Mouse (Mus musculus) liver, embryonic 13.5 days (tissue): ENCODE results near the gene Tut7. TPM values are rescaled to one million over a fixed set of nuclear protein-coding genes. Genes with fewer than 3 reads are reported as not detected.
A peak's percentile ranks its signal among the peaks of the same experiment; 100 is the strongest.
"Not testable (repeated sequence)": the region's sequence is repeated elsewhere in the genome, so short reads cannot be mapped to it uniquely, and the experiment has no call there.

Experiments
- ATAC-seq: fragments of 200-750 bp; cut with Nextera tagmentation; 2 replicates; pipeline ENCODE4 v1.8.0; 2017; ENCODE audit warnings: low read depth, mild to moderate bottlenecking, moderate number of reproducible peaks, moderate library complexity
- DNase-seq: peaks from one replicate; pipeline ENCODE4 v3.0.0; 2022
- H3K27ac ChIP-seq: fragments of 300-500 bp; sonication (generic); 2 replicates; pipeline ENCODE4 v1.5.1; 2015; ENCODE audit warnings: moderate library complexity, mild to moderate bottlenecking, inconsistent platforms
- H3K27me3 ChIP-seq: fragments of 300-500 bp; sonication (generic); 2 replicates; pipeline ENCODE4 v1.6.1; 2015; ENCODE audit warnings: mild to moderate bottlenecking, inconsistent platforms
- H3K36me3 ChIP-seq: fragments of 300-500 bp; sonication (generic); 2 replicates; pipeline ENCODE4 v1.6.1; 2015; ENCODE audit warnings: mild to moderate bottlenecking, inconsistent platforms
- H3K4me1 ChIP-seq: fragments of 300-500 bp; sonication (generic); replicated peaks from 2 replicates; pipeline ENCODE4 v1.6.1; 2015; ENCODE audit warnings: inconsistent platforms
- H3K4me2 ChIP-seq: fragments of 300-500 bp; sonication (generic); 2 replicates; pipeline ENCODE4 v1.6.1; 2015; ENCODE audit warnings: inconsistent platforms, mild to moderate bottlenecking, moderate library complexity
- H3K4me3 ChIP-seq: fragments of 300-500 bp; sonication (generic); replicated peaks from 2 replicates; pipeline ENCODE4 v1.5.1; 2015; ENCODE audit warnings: mild to moderate bottlenecking, inconsistent platforms
- H3K9ac ChIP-seq: fragments of 300-500 bp; sonication (generic); 2 replicates; pipeline ENCODE4 v1.6.1; 2015; ENCODE audit warnings: mild to moderate bottlenecking, inconsistent platforms
- H3K9me3 ChIP-seq: fragments of 300-500 bp; sonication (generic); replicated peaks from 2 replicates; pipeline ENCODE4 v1.6.1; 2016; ENCODE audit warnings: inconsistent platforms
- WGBS: fragments of 180-500 bp; shearing (Covaris S2); methylation state at CpG from one replicate; pipeline ENCODE4 v1.1.7; 2015; ENCODE audit not compliant: insufficient replicate concordance; 5-methylcytosine and 5-hydroxymethylcytosine counted together
- polyA plus RNA-seq: library from polyadenylated mRNA; unstranded; fragments of >200 nt; fragmentation: Nextera tagmentation; extraction: Ambion mirVana; gene quantifications from 2 replicates; pipeline ENCODE4 v1.2.1, GENCODE M21; 2015

The Tut7 gene
- polyA plus RNA-seq, 1 experiment from 2014 or later = 54.4 TPM

DNA sequence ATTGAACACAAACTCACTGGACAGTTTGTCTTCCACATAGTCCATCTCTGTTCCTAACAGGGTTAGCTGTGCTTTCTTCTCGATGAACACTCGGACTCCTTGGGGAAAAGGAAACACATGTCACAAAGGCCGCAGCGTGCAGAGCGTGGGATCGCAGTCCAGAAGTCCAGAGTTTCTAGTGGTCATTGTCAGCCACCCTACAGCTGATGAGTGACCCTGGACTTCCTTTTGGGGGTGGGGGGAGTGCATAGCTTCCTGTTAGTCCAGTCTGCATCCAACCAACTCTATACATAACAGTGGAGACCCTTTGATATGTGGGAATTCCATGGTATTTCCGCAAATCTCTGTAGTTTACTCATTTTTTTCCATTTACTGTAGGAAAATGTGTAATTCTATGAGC is 66.0 kb downstream of the Tut7 start:
- no peak overlapping the region for H3K4me3 ChIP-seq
- peaks cover 82% of the 10 kb centered on the region for H3K36me3 ChIP-seq
- no peak overlapping the region for H3K9ac ChIP-seq
- no peaks in the 10 kb centered on the region for H3K27me3 ChIP-seq
- no peak overlapping the region for H3K4me2 ChIP-seq
- 93% methylated on average over 7 of the region's 7 CpGs for WGBS
- ATAC-seq = no peak
- no peaks in the 10 kb centered on the region for H3K9me3 ChIP-seq
- peaks cover 24% of the 10 kb centered on the region for H3K4me1 ChIP-seq
- DNase-seq = no peak
- no peak overlapping the region for H3K27ac ChIP-seq

DNA sequence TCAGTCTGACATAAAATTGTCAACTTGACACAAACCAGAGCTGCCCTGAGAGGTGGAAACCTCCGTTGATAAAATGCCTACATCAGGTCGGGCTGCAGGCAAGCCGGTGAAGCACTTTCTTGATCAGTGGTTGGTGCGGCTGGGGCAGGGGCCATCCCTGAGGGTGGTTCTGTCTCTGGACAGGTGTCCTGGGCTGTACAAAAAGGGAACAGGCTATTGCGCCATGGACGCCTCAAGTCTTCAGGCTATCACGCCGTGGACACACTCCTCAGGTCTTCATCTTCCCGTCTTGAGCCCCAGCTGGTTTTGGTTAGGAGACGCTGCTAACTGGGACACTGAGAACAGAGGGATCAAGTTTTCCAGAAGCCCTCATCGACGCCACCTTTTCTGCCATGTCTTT is 72.6 kb downstream of the Tut7 start:
- H3K4me3 ChIP-seq = no peak overlapping the region
- no peak overlapping the region for H3K9ac ChIP-seq
- no peak overlapping the region for H3K4me2 ChIP-seq
- no peaks in the 10 kb centered on the region for H3K27me3 ChIP-seq
- H3K4me1 ChIP-seq = 0 out of 2 replicates have a peak, but pooled peaks cover 3% of the 10 kb centered on the region
- H3K9me3 ChIP-seq = no peaks in the 10 kb centered on the region
- no peak overlapping the region for H3K27ac ChIP-seq
- peaks cover 21% of the 10 kb centered on the region for H3K36me3 ChIP-seq
- DNase-seq (no peak), ATAC-seq (no peak)
- WGBS = 69% methylated on average over 12 of the region's 12 CpGs

DNA sequence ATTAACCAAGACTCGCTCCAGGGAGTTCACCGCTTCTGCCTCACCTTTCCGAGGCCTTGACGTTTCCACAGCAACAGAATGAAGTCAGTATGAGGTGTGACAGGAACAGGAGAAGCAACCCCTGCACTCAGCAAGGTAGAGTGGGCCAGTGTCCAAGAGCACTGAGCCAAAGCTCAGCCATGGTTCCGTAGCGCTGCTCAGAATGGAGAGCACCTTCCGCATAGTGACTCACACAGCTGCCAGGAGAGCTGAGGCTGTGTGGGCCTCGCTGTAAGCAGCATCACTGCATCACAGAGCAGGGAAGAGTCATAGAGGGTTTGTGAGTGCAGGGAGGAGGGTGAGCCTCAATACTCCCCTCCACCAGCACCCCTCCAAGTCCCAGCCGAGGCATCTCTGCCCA is 76.2 kb downstream of the Tut7 start, which contains the start of gene 1700014D04Rik:
TSS of gene 1700014D04Rik (minus strand) at position 42 of the 400 bp plus-strand sequence.
- no peak for DNase-seq
- H3K27ac ChIP-seq = no peak within 1 kb of the TSS
- H3K36me3 ChIP-seq = no peaks in the 10 kb centered on the region
- no peaks in the 10 kb centered on the region for H3K9me3 ChIP-seq
- 88% methylated on average over 9 of the region's 9 CpGs for WGBS
- no peaks in the 10 kb centered on the region for H3K4me1 ChIP-seq
- H3K27me3 ChIP-seq = no peaks in the 10 kb centered on the region
- H3K9ac ChIP-seq = no peak within 1 kb of the TSS
- 0 out of 2 replicates have a peak, but pooled peaks have one; percentile 27 for ATAC-seq
- H3K4me2 ChIP-seq = no peak within 1 kb of the TSS
- H3K4me3 ChIP-seq = no peak within 1 kb of the TSS

DNA sequence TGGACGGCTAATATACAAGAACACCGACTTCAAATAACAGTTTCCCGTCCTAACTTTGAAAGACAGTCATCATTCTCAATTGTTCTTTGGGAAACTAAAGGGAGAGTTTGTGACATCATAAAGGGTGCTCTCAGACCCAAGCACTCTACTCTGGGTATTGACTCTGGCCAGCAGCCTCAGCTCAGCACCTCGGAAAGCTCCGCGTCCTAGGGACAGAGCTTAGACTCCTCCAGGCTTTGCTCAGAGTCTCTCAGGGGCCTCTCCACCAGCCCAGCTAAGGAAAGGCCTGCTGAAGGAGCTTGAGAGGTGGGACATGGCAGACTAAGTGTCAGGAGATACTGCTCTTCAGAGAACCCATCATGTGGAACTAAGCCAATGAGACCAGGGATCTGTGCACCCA is 76.8 kb downstream of the Tut7 start:
- no peak for DNase-seq
- H3K27me3 ChIP-seq = no peaks in the 10 kb centered on the region
- H3K9ac ChIP-seq = no peak overlapping the region
- ATAC-seq = no peak
- H3K4me1 ChIP-seq = peaks cover 5% of the 10 kb centered on the region
- no peak overlapping the region for H3K4me3 ChIP-seq
- H3K36me3 ChIP-seq = no peaks in the 10 kb centered on the region
- H3K27ac ChIP-seq = no peak overlapping the region
- WGBS = 74% methylated on average over 6 of the region's 6 CpGs
- no peak overlapping the region for H3K4me2 ChIP-seq
- H3K9me3 ChIP-seq = no peaks in the 10 kb centered on the region

DNA sequence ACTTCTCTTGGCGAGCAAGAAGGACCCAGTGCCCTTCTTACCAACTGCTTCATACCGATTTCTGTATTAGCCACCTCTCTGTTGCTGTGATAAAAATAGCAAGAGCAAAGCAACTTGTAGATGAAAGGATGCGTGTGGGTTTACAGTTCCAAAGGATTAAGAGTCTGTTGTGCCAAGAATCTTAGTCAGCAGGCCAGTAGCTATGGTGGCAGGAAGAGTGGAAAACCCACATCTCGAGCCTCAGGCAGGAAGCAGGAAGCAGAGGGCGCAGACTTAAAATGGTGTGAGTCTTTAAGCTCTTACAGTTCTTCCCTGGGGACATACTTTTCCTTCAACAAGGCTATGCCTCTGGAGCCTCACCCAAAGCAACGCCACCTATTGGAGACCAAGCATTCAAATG is 77.5 kb downstream of the Tut7 start:
- no peaks in the 10 kb centered on the region for H3K36me3 ChIP-seq

DNA sequence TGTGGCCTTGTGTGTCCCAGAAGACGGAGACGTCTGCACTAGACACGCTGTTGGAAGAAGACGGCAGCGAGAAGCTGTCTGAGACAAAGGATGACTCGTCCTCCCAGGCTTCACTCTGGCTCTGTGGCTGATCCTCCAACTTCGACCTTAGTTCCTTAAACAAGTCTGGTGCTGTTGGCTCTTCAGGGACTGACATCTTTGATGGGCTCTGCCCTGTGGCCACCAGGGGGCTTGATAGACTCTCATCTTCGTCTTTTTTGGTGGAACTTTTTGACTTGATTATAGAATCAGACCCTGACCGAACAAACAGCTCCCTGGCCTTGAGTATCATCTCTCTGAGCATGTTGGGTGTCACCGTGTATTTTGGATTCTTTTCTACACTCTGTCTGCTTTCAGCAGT is 81.2 kb downstream of the Tut7 start:
- no peak overlapping the region for H3K4me2 ChIP-seq
- H3K9me3 ChIP-seq = no peaks in the 10 kb centered on the region
- DNase-seq (no peak), ATAC-seq (no peak)
- no peaks in the 10 kb centered on the region for H3K27me3 ChIP-seq
- no peaks in the 10 kb centered on the region for H3K36me3 ChIP-seq
- WGBS = 47% methylated on average over 10 of the region's 10 CpGs
- no peak overlapping the region for H3K9ac ChIP-seq
- H3K4me3 ChIP-seq = no peak overlapping the region
- H3K27ac ChIP-seq = no peak overlapping the region
- H3K4me1 ChIP-seq = peaks cover 50% of the 10 kb centered on the region

More for the DNA sequence above, 77.5 kb downstream of the Tut7 start:
- no peaks in the 10 kb centered on the region for H3K9me3 ChIP-seq
- H3K4me2 ChIP-seq = no peak overlapping the region
- peaks cover 12% of the 10 kb centered on the region for H3K4me1 ChIP-seq
- no peak overlapping the region for H3K9ac ChIP-seq
- ATAC-seq = no peak
- no peaks in the 10 kb centered on the region for H3K27me3 ChIP-seq
- no peak for DNase-seq
- no peak overlapping the region for H3K27ac ChIP-seq
- no peak overlapping the region for H3K4me3 ChIP-seq
- WGBS = 50% methylated on average over 6 of the region's 6 CpGs

DNA sequence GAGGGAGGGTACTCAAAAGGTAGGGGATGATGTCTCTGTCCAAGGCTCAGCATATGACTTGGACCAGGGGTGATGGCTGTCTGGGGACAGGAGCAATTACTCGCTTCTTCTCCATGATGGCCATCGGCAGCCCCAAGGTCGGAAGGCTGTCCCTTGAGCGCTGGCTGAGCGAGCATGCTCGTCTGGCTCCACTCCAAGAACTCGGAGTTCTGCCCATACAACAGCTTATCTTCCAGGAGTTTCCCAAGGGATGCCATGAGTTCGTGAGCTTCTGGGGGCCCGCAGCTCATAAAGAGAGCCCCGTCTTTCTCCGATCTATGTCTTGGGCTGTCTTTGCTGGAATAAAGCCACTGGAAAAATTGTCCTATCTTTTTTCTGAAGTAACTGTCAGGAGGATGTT is 81.9 kb downstream of the Tut7 start:
- 81% methylated on average over 11 of the region's 11 CpGs for WGBS
- Histone ChIP-seq H3K4me1 (peaks cover 56% of the 10 kb centered on the region), H3K9me3 (no peaks in the 10 kb centered on the region), H3K36me3 (no peaks in the 10 kb centered on the region), H3K9ac (no peak overlapping the region), H3K27ac (peak overlapping the region; percentile 97; the same call in 1 of the 2 replicates), H3K4me2 (no peak overlapping the region), H3K27me3 (no peaks in the 10 kb centered on the region), H3K4me3 (no peak overlapping the region)
- DNase-seq (no peak), ATAC-seq (no peak)

DNA sequence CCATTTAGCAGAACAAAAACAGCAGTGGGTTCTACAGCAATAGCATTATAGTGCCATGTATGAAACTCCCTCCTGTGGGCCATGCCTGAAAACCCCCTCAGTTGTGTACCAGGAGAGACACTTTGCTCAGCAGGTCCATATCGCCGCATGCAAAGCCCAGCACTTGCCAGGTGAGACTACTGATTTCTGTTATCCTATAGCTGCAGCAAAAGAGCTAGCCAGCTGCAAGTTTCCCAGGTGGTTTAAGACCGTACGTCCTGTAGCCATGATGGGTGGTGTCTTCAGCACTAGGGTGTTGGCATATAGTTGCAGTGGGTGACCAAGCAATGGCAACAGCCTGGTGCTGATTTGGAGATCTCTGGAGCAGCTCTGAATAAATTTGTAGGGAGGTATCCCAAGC is 83.5 kb downstream of the Tut7 start:
- H3K4me2 ChIP-seq = peak overlapping the region; percentile 55

DNA sequence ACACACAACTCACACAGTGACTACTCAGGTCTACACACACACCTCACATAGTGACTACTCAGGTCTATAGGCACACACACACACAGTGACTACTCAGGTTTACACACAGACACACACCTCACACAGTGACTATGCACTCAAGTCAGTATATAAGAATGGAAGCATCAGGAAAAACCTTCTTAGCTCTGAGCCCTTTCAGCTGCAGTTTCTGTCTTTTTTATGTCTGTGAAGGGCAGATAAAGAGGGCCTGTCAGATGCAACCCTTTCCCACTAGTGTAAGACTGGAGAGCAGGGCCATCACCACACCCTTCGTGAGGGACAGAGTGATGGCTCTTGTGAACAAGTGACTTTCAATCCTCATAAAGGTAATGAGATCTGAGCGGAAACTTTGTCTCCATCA is 84.5 kb downstream of the Tut7 start:
- Histone ChIP-seq H3K27me3 (no peaks in the 10 kb centered on the region), H3K9ac (peak overlapping the region; percentile 73), H3K36me3 (no peaks in the 10 kb centered on the region), H3K4me3 (peak overlapping the region; percentile 12), H3K27ac (peak overlapping the region; percentile 97), H3K4me2 (peak overlapping the region; percentile 55), H3K9me3 (no peaks in the 10 kb centered on the region), H3K4me1 (peaks cover 82% of the 10 kb centered on the region)
- WGBS = 34% methylated on average over 2 of the region's 2 CpGs
- ATAC-seq (peak; percentile 89), DNase-seq (peak; percentile 72)

More for the DNA sequence above, 83.5 kb downstream of the Tut7 start:
- peak; percentile 75 for ATAC-seq
- Histone ChIP-seq H3K9me3 (no peaks in the 10 kb centered on the region), H3K4me1 (peaks cover 73% of the 10 kb centered on the region), H3K27ac (peak overlapping the region; percentile 97), H3K4me3 (no peak overlapping the region), H3K36me3 (no peaks in the 10 kb centered on the region), H3K9ac (peak overlapping the region; percentile 73), H3K27me3 (no peaks in the 10 kb centered on the region)
- WGBS = 27% methylated on average over 4 of the region's 4 CpGs
- DNase-seq = peak; percentile 80

DNA sequence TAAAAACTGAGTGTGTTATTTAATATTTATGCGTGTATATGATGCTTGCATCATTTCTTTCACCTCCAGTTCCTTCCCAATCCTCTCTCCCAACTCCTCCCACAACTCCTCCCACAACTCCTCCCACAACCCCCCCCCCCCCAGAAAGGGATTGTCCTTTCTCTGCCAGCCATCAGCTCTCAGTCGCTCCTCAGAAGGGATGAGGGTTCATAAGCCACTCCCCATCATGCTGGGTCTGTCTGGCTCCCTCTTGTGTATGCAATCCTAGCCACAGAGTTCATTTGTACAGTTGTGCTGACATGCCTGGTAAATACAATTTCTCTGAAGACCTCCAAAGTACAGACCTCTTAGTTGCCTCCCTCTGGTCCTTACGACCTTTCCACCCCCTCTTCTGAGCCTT is 87.8 kb downstream of the Tut7 start:
- 0 out of 2 replicates have a peak, but pooled peaks cover 2% of the 10 kb centered on the region for H3K27me3 ChIP-seq
- peak overlapping the region; percentile 97 for H3K27ac ChIP-seq
- ATAC-seq (peak; percentile 13; the same call in 1 of the 2 replicates), DNase-seq (no peak)
- peaks cover 93% of the 10 kb centered on the region for H3K4me1 ChIP-seq
- no peak overlapping the region for H3K4me3 ChIP-seq
- H3K9me3 ChIP-seq = no peaks in the 10 kb centered on the region
- H3K4me2 ChIP-seq = peak overlapping the region; percentile 54
- 30% methylated on average over 3 of the region's 3 CpGs for WGBS
- peak overlapping the region; percentile 46 for H3K9ac ChIP-seq
- no peaks in the 10 kb centered on the region for H3K36me3 ChIP-seq

DNA sequence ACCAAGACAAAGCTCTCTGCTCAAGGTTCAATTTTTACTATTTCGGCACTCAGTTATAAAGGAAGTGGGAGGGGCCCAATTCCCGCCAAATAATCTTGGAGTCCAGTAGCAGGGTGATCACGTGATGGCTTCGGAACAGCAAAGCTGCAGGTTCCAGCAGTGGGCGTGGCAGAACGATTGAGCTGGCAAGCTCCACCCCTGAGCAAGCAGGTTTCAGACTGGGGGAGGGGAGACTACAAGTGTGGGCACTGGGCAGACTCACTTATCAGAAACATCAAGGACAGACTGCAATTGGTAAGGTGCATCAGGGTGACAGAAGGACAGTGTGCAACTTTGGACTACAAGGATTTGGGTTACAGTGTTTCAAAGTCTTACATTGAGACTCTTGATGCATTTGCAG is 88.6 kb downstream of the Tut7 start:
- Histone ChIP-seq H3K4me1 (peaks cover 85% of the 10 kb centered on the region), H3K27ac (peak overlapping the region; percentile 97), H3K4me3 (0 out of 2 replicates have a peak overlapping the region, but pooled peaks have one; percentile 13), H3K9ac (peak overlapping the region; percentile 51; the same call in 1 of the 2 replicates), H3K4me2 (peak overlapping the region; percentile 54)
- ATAC-seq, H3K36me3 ChIP-seq, H3K27me3 ChIP-seq, H3K9me3 ChIP-seq: not testable (repeated sequence)
- 5% methylated on average over 6 of the region's 6 CpGs for WGBS
- DNase-seq = peak; percentile 79

DNA sequence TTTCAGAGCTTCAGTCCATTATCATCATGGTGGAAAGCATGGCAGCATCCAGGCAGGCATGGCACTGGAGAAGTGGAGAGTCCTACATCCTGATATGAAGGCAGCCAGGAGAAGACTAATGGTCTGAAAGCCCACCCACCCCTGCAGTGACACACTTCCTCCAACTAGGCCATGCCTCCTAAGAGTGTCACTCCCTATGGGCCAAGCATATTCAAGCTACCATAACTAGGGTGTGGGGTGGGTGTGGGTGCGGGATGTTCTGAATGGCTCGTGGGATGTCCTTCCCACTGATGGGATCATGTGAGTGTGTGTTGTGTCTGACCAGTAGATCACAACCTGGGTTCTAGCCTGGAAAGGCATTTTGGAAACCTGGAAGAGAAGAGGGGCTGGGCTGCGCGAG is 89.0 kb downstream of the Tut7 start:
- Histone ChIP-seq H3K27ac (peak overlapping the region; percentile 63), H3K4me3 (no peak overlapping the region), H3K27me3 (0 out of 2 replicates have a peak, but pooled peaks cover 3% of the 10 kb centered on the region), H3K36me3 (no peaks in the 10 kb centered on the region), H3K4me1 (peaks cover 81% of the 10 kb centered on the region), H3K4me2 (peak overlapping the region; percentile 54), H3K9me3 (no peaks in the 10 kb centered on the region), H3K9ac (no peak overlapping the region)
- DNase-seq = no peak
- WGBS = 67% methylated on average over 4 of the region's 4 CpGs
- ATAC-seq = no peak
